Mouse (Mus musculus) gastrocnemius, postnatal 25 days (tissue): ENCODE results near the gene Cep41. TPM values are rescaled to one million over a fixed set of nuclear protein-coding genes. Genes with fewer than 3 reads are reported as not detected.

Source experiments
- DNase-seq: peaks from one replicate; pipeline ENCODE4 v3.0.0; 2022
- total RNA-seq, 2 experiments: library from RNA; stranded (reverse); gene quantifications; 1 replicate in 1 of 2; 2 replicates in 1 of 2; pipeline ENCODE4 v1.2.3; 2021

The Cep41 gene
- total RNA-seq, 2 experiments from 2014 or later: 1.4 to 2.1 TPM

DNA sequence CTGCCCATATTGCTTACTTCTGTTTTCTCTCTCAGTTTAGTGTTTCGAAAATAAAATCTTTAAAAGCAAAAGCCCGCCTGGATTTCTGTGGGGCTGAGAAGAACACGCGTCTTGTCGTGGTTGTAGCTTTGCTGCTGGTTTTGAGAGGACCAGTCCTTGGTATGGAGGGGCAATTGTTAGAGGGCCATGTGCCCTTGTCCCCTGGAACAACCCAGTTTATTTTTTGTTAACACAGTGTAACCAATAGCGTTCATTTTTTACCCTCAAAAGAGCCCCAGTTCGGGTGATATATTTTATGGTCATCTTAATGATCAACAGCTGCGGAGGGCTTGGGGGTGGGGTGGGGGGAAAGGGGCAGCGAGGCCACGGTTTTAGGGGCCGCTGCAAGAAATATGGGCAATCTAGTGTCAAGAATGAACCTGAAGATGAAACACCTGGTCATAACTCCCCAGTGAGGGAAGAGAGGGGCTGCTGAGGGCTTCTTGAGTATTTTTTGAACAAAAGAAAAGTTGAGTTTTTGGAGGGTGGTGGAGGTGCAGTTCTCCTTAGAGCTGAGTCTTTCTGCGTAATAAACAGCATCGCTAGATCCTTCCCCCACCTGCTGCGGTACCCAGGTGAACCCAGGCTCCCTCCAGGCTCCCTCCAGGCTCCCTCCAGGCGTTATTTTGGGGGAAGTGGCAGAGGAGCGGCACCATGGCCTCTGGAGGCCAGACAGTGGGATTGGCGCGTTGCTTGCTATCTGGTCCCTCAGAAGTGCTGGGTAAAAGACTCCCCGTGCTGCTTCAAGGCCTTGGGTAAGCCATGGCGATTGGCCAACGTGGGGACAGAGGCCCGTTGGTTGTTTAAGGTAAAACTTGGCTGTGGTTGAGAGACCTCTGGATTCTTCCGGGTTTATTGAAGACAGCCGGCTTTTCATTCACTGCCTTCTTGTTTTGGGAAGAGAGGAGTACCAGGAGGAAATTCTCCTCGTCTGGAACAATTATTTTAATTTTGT lies 17.1 kb upstream of the Cep41 start:
- no peak for DNase-seq

DNA sequence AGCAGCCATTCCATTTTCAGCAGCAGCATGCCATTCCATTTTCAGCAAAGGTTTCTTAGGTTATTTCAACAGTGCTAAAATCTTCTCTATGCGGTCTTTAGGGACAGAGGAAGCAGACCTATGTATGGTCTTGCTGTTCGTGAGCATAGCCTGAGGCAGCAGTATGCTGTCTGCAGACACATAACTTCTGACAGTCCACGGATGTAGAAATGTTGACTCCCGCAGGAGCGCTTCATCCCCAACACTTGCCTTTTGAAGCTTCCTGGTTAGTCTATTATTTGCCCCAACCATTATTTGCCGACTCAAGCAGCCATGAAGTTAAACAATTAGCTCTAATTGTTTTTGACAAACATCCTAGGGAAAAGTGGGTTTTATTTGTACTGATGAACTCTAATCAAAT lies 15.6 kb upstream of the Cep41 start:
- no peak for DNase-seq

DNA sequence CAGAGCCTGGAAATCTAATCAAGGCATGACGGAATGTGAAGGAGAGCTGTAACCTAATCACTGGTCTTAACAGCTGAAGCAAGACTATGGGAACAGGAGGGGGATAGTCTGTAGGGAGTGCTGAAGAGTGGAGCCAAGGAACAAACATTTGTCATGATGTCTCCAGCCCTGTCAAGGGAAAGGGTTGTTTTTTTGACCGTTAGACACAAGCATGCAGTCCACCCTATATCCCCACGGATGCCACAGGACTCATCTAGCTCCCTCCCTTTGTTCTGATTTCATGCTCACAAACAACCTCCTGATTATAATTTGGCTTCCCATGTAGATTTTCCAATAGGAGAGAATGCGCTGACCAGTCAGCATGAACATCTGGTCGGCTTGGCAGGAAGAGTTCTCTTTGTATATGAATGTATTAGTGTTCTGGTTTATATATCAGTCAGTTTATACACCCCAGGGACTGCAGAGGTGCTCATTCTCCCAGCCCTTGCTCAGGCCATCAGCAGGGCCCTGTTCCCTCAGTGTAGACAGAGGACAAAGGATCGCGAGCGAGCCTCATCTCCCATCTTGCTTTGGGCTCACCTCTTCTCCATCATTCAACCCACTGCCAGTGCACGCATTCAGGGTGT lies 10.5 kb upstream of the Cep41 start:
- no peak for DNase-seq

DNA sequence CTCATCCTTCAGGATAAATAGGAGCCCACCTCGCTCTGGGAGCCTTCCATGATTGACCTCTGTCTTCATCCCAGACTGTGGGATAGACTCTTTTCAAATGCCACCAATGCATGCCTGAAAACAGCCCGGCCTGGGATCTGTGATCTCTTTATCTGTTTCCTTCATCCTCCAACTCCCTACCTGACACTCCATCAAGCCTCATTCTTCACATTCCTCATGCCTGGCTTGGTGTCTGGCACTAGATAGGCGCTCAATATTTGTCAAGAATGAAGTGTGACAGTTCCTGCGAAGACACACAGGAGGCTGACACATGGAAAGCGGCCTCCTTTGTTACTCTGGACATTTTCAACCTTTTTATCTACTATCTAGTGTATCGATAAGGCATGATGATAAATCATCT lies 9.9 kb upstream of the Cep41 start:
- DNase-seq: no peak

DNA sequence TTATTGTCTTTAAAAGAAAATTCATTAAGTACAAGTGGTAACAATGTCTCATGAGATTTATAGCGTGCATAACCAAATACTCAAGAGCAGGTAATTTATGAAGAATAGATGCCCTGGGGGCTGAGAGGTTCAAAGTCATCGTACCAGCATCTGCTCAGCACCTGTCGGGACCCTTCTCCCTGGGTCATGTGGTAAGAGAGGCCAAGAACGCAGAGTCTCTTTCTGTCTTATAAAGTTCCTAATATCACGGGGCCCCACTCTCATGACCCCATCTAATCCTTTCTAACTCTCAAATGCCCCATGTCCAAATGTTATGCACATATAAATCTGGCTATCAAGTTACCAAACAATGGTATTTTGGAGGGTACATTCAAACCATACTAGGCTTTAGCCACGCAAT lies 9.3 kb upstream of the Cep41 start:
- DNase-seq: no peak

DNA sequence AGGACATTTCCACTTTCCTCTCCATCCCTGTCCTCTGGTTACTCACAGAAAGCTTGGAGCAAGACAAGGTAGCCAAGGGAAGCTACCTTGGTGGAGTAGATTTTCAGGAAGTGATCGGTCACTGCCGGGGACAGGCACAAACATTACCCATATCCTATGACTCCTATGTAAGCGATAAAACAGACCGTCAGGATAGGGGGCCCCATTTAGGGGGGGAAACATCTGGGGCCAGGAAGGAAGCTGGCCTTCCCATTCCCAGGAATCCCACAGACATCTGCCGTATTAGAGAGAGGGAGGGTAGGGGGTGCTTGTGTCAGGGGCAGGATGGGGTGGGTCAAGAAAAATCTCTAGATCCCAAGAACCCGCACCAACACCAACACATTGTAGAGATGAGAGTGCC lies 6.6 kb upstream of the Cep41 start:
- DNase-seq: peak; percentile 15

DNA sequence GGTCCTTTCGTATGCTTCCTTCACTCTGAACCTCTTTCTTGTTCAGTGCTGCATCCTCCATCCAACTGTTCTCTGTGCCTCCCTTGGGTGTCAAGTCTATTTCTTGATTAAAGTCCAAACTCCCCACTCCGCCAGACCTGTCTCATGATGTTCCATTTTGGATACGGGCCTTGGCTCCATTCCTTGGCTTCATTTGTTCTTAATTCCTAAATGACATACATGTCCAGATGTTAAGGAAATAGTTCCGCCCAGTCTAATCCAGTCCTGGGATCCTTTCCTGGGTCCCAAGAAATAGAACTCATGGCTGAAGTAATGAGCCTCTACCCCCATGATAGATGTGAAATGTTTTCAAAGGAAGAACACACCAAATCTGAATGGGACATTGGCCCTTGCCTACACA lies 4.5 kb upstream of the Cep41 start:
- peak; percentile 25 for DNase-seq

DNA sequence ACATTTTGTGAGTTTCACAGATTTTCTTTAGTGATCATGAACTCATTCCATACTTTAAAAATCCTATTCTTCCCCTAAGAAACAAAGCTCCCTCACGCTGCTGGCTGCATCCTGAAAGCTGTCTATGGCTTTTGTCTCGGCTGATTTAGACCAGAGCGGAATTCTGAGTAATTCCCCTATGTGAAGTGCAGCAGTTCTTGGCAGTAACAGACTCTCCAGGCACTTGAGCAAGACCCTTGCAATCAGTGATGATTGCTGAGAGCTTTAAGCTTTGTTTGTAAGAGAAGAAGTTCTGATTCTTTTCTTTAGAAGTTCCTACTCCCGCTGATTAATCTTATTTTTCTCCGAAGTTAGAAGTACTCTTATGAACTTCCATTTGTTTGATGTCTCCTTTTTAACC lies 3.9 kb upstream of the Cep41 start:
- no peak for DNase-seq

DNA sequence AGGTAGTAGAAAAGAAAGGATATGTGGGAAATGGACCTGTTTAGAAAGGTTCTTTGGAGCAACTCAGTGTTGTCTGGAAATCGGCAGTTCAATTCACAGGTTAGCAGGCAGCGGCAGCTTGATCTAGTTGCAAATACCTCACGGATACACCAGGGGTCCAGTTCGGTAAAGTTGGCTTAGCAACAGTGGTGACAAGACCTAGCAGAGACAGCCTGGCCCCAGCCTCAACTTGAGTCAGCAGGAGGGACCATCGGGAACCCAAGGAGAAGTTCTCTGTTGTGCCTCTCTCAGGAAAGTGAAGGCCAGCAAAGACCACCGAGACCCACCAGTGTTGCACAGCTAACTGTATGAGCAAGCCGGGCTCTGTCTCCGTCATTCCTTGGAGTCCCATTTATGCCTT lies 1.6 kb upstream of the Cep41 start:
- DNase-seq: no peak

DNA sequence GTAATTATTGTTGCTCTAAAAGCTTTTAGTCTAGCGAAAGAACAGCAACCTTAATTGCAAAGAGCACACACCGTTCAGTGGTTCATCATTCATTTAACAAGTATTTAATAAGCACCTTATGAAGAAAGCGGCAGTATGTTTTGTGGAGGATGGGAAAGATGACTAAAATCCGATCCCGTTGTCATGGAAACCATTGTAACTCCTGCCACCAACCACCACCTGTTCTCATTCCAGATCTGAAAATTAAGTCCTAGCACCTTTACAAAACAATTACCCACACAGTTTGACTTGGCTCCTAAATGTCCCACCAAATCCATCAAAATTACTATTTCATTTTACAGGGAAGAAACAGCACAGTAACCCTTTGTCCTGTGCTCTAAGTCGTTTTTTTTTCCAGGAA lies 660 bp upstream of the Cep41 start:
- no peak for DNase-seq

DNA sequence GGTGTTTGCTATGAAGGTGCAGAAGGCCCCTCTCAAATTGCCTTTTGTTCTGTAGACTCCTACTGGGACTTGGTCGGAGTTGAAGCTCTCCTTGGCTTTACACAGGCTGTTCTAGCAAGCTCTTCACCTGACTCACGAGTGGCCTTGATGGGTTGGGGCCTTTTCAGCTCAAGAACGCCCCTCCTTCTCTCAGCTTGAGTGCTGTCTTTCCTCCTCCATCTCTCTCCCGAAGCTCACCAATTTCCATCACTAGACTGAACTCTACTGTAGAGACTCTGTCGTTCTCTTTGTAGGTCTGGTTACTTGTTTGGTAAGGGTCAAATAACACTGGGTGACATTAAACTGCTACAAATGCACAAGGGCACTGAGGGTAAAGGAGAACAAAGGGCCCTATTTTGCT lies 723 bp downstream of the Cep41 start:
- no peak for DNase-seq

DNA sequence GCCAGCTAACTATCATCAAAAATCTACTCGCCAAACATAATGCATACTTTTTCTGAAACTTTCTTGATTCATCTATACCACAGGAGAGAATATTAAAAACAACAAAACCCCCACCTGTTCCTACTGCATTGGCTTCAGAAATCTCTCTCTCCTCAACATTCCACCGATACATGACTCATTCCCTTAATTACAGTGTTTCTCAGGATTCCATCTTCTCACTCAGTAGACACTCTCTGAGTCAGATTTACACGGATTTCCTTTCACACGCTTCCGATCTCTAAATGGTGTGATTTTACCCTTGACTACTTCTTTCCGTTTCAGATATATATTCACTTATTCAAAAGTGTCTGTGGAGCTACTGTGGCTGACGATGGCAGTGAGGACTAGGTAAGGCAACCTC lies 6.4 kb downstream of the Cep41 start:
- no peak for DNase-seq

DNA sequence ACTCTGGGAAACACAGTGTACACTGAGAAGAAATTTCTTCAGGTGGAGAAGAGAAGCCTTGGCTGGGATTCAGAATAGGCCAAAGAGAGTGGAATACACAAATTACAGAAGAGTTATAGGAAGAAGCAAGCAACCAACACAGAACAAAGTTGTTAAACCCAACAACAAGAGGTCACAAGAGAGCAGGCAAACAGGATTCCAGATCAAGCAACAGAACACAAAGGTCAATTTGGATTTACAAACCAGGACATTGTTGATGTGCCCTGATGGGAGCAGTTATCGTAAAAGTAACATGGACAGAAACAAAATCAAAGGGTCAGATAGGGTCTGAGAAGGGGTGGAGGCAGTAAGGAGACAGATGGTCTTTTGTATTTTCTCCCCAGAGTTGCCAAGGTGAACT lies 9.0 kb downstream of the Cep41 start:
- DNase-seq: no peak

DNA sequence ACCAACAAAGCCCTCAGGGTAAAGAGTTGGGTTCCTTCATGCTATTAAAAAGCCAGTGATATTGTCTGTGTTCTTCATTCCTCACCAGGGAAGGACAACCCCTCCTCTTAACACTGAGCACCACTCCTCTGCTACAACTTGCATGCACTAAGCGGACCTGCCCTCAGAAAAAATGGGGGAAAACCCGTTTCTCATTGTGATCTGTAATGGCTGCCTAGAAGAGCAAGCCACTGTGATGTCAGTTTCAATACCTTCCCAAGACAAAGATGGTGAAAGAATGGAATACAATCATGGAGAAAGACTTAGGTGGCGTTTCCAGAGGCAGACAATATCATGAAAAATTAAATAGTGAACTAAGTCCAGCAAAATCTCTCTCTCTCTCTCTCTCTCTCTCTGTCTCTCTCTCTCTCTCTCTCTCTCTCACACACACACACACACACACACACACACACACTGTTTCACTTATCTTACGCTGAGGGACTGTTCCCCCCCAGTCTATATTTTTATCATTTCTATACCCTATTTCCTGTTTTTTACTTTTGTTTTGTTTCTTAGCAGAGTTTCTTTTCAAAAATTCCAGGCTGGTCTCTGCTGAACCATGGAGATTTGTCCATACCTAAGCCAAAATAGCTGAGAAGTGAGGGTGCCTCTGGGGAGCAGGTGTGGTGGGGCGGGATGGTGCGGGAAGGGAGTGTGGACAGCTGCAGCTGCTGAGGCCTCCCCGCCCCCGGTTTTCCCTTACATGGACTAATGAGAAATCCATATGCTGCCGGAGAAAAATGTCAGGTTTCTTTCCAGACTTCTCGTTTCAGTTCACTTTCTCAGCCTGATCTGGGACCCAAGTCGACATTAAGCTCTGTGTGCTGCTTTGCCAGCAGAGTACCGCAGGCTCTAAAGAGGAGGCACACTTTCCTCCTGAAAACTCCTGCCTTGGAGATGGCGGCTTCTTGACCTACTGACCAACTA lies 11.3 kb downstream of the Cep41 start:
- DNase-seq: peak; percentile 52

DNA sequence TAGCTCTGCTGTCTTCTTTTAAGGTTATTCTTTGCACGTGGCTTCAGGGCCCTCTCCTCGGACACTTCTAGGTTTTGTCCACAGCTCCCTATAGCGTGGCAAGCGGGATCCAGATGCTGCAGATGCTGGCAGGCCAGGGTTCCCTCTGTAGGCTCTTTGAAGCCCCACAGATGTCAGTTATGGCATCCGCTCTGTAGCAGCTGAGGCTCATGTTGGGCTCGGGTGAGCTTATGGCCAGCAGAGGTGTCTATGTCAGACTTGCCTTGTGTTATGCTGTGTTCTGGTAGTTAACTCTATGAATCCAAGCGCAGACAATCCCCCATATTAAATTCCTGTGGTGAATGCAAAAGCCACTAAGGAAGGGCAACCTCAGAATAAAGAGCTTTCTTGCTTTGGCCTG lies 13.1 kb downstream of the Cep41 start:
- no peak for DNase-seq

DNA sequence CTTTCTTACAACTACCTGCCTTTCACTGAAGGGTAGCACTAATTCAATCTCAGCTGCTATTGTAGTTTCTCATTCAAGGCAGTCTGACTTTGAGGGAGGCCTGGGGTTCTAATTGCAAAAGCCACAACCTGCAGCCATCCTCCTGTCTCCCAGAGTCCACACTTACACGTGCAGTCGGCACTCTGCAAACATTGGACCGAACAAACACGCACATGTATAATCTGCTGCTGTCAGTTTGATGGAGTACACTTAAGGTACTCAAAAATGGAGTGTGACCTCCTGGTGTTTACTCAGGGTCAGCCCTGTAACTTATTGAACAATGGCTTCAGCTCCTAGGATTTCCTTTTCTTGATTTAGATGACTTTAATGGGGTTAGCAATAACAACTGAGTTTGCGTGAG lies 14.0 kb downstream of the Cep41 start:
- DNase-seq: no peak

DNA sequence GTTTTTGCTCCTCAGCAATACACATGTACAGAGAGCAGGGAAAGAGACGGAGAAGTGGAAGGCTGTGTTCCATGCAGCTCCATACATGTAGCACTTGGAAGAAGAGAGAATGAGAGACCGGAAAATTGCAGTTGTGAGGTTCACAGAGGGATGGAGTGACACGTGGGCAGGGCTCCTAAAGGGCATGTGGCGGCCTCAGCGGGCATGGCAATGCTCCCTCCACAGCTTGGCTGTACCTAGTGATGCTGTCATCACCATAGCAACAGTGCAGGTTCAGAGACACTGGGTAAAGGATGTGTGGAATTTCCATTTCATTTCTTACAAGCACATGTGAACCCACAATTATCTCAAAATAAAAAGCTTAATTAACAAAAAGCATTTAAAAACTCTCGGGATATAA lies 15.1 kb downstream of the Cep41 start:
- no peak for DNase-seq

DNA sequence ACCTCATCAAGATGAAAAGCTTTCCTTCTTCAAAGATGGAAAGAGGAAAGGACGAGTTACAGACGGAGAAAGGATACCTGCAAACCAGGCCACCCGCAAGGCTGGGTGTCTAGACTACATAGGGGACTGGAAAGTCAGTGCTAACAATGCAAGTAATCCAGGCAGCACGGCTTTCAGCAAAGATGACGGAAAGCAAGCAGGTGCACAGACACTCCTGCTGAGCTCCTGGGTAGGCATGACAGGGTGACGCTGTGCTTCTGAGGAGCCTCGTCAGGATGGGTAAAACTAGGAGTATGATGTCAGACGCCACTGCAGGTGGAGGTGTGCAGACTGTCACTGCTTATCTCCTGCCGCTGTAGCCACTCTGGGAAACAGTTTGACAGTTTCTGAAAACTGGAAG lies 16.0 kb downstream of the Cep41 start:
- no peak for DNase-seq

DNA sequence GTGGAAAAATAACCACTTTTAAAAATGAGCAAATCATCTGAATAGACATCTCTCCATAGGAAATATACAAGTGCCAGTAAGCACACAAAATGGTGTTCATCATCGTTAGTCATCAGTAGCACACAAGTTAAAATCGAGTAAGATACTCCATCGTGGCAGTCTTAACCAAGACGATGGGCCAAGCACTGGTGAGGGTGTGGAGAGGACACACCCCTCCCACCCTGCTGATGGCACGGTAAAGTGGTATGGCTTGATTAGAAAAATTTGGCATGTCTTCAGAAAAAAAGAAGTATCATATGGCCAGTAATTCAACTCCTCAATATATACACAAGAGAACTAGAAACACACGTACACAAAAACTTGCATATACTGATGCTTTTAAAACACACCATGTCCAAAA lies 17.0 kb downstream of the Cep41 start:
- no peak for DNase-seq

DNA sequence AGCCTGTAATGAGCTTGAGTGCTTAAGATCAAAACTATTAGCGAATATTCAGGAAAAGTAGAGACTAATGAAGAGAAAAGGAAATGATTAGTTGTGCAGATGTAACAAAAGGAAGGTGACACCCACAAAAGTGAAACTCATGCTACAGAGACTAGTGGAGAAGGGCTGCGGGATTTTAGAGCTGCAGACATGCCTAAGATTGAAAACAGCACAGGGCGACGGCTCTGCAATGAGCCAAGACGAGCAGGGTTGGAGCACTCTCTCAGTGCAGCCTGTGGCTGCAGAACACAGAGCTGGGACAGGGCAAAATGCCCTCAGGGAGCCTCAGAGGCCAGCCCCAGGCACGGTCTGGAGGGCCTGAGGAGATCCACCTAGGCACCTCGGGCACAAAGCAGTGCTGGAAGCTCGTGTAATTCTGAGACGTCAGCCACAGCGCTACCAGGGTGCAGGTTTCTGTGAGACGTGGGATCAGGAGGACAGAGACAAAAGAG lies 18.2 kb downstream of the Cep41 start:
- DNase-seq: peak; percentile 32

DNA sequence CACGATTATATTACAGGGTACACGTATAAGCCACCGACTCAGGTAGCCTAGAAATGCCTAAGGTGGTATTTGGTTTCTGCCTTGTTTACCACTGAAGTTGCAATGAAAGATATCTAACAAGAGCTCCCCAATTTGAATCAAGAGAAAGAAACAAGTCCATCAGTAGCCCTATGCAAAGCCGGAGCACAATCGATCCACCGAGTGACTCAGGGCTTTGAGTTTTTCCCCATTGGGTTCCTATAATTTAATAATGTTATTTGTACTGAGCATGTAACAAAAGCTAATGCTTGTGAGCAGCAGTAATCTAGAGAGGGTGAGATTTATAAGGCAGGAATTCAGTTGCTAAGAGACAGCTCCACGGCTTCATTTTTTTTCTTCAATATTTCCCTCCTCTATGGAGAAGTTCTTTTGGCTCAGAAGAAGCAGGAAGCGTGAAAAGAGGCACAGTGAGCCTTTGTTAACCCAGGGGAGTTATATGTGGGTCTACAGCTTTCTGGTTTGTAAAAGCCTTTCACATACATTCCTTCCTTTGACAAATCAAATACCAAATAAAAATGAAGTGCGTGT lies 18.8 kb downstream of the Cep41 start:
- no peak for DNase-seq
